Mouse (Mus musculus): ENCODE measurements at regions not wholly inside any gene's neighbourhood (a gene's known extent, or its start where the extent isn't known, plus 50 kb on each side); places are given as distances from the start of the nearest gene placed in this dataset.

- Histone ChIP-seq H3K27me3 (ENCODE audit: insufficient read depth, low read length) (peaks cover 24% of the 10 kb centered on the region), H3K9me3 (replicated peaks) (no peaks in the 10 kb centered on the region), H3K4me1 (ENCODE audit: insufficient read depth, low read depth, low read length) (no peaks in the 10 kb centered on the region), H3K36me3 (replicated peaks) (no peaks in the 10 kb centered on the region), H3K4me3 (ENCODE audit: low read depth, low read length) (no peak overlapping the region)
- TF ChIP-seq CTCF (IDR thresholded peaks at IDR 0.05; ENCODE audit: low read depth, low read length) (no peak), TAL1 (conservative IDR thresholded peaks at IDR 0.05; ENCODE audit: low read depth, low read length) (no peak), GATA2 (IDR thresholded peaks at IDR 0.05; ENCODE audit: borderline replicate concordance, low read depth, low read length) (no peak), POLR2AphosphoS5 (IDR thresholded peaks at IDR 0.05; ENCODE audit: insufficient replicate concordance, low read depth, low read length) (no peak), GATA1 (IDR thresholded peaks at IDR 0.05; ENCODE audit: borderline replicate concordance, low read length) (no peak)
- DNase-seq (ENCODE audit: low spot score) (no peak), ATAC-seq (ENCODE audit: extremely low read depth, insufficient number of reproducible peaks, low FRiP score, poor library complexity, severe bottlenecking) (no peak)
Observed at GRCm38 (mm10) chr10:37247121-37247520, 108.4 kb upstream of the Marcks start.

- Histone ChIP-seq H3K36me3 (replicated peaks) (no peaks in the 10 kb centered on the region), H3K27me3 (ENCODE audit: insufficient read depth, low read length) (0 out of 2 replicates have a peak, but pooled peaks cover 8% of the 10 kb centered on the region), H3K4me1 (ENCODE audit: insufficient read depth, low read depth, low read length) (no peaks in the 10 kb centered on the region), H3K4me3 (ENCODE audit: low read depth, low read length) (no peak overlapping the region), H3K9me3 (replicated peaks) (no peaks in the 10 kb centered on the region)
- ATAC-seq (ENCODE audit: extremely low read depth, insufficient number of reproducible peaks, low FRiP score, poor library complexity, severe bottlenecking) (no peak), DNase-seq (ENCODE audit: low spot score) (no peak)
- TF ChIP-seq GATA2 (IDR thresholded peaks at IDR 0.05; ENCODE audit: borderline replicate concordance, low read depth, low read length) (no peak), CTCF (IDR thresholded peaks at IDR 0.05; ENCODE audit: low read depth, low read length) (no peak), POLR2AphosphoS5 (IDR thresholded peaks at IDR 0.05; ENCODE audit: insufficient replicate concordance, low read depth, low read length) (no peak), TAL1 (conservative IDR thresholded peaks at IDR 0.05; ENCODE audit: low read depth, low read length) (no peak), GATA1 (IDR thresholded peaks at IDR 0.05; ENCODE audit: borderline replicate concordance, low read length) (no peak)
Observed at GRCm38 (mm10) chr10:37243136-37243535, 104.4 kb upstream of the Marcks start.

DNA sequence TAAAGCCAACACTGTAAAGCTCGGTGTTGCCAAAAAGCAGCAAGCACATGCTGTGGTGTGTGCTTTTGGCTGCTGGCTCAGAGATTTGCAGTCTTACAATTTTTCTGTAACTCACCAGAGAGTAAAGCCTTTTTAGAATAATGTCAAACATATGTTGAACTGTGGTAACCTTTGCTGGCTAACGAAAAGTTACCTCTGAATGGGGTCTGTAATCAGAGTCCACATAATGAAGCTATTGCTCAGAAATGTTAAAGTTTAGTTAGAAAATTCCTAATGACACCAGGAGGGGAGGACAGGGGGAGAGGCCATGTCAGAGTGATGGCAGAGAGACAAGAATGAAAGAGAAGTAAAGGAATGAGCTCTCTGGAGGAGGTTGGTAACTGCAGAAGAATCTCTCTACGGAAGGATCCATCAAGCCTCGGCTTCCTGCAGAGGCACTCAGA is 103.1 kb upstream of the Marcks start:
- Histone ChIP-seq H3K4me3 (ENCODE audit: low read depth, low read length) (no peak overlapping the region), H3K4me1 (ENCODE audit: insufficient read depth, low read depth, low read length) (no peaks in the 10 kb centered on the region), H3K36me3 (replicated peaks) (no peaks in the 10 kb centered on the region), H3K27me3 (ENCODE audit: insufficient read depth, low read length) (0 out of 2 replicates have a peak, but pooled peaks cover 8% of the 10 kb centered on the region), H3K9me3 (replicated peaks) (no peaks in the 10 kb centered on the region)
- TF ChIP-seq GATA2 (IDR thresholded peaks at IDR 0.05; ENCODE audit: borderline replicate concordance, low read depth, low read length), result no peak
- TF ChIP-seq CTCF (IDR thresholded peaks at IDR 0.05; ENCODE audit: low read depth, low read length), result no peak
- no peak for TF ChIP-seq TAL1 (conservative IDR thresholded peaks at IDR 0.05; ENCODE audit: low read depth, low read length)
- no peak for TF ChIP-seq POLR2AphosphoS5 (IDR thresholded peaks at IDR 0.05; ENCODE audit: insufficient replicate concordance, low read depth, low read length)
- no peak for TF ChIP-seq GATA1 (IDR thresholded peaks at IDR 0.05; ENCODE audit: borderline replicate concordance, low read length)
- no peak for DNase-seq (ENCODE audit: low spot score)
- no peak for ATAC-seq (ENCODE audit: extremely low read depth, insufficient number of reproducible peaks, low FRiP score, poor library complexity, severe bottlenecking)

DNA sequence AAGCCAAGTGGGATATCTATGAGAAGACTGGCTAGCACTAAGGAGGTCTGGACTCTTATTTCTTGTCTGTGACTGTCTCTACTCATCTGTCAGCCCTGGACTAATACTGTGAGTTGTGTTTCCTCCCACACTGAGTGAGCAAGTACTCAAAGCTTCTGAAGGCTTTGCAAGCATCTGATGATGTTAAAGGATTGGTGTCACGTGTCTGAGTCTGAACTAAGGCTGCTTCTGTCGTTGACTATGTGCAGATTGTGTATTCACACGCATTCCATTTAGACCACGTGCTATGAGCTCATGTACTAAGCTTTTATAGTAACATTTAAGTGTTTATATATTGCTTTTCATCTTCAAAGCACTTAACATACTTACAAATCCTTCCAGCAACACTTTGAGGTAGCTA is 101.9 kb upstream of the Marcks start:
- no peak for TF ChIP-seq CTCF (IDR thresholded peaks at IDR 0.05; ENCODE audit: low read depth, low read length)
- no peak for TF ChIP-seq GATA1 (IDR thresholded peaks at IDR 0.05; ENCODE audit: borderline replicate concordance, low read length)
- TF ChIP-seq POLR2AphosphoS5 (IDR thresholded peaks at IDR 0.05; ENCODE audit: insufficient replicate concordance, low read depth, low read length), result no peak
- no peak for TF ChIP-seq TAL1 (conservative IDR thresholded peaks at IDR 0.05; ENCODE audit: low read depth, low read length)
- TF ChIP-seq GATA2 (IDR thresholded peaks at IDR 0.05; ENCODE audit: borderline replicate concordance, low read depth, low read length), result no peak
- Histone ChIP-seq H3K9me3 (replicated peaks) (no peaks in the 10 kb centered on the region), H3K36me3 (replicated peaks) (no peaks in the 10 kb centered on the region), H3K4me1 (ENCODE audit: insufficient read depth, low read depth, low read length) (no peaks in the 10 kb centered on the region; the same call in 1 of the 2 replicates), H3K27me3 (ENCODE audit: insufficient read depth, low read length) (0 out of 2 replicates have a peak, but pooled peaks cover 8% of the 10 kb centered on the region), H3K4me3 (ENCODE audit: low read depth, low read length) (no peak overlapping the region)
- no peak for ATAC-seq (ENCODE audit: extremely low read depth, insufficient number of reproducible peaks, low FRiP score, poor library complexity, severe bottlenecking)
- DNase-seq (ENCODE audit: low spot score), result no peak

- TF ChIP-seq GATA2 (IDR thresholded peaks at IDR 0.05; ENCODE audit: borderline replicate concordance, low read depth, low read length), result no peak
- TF ChIP-seq POLR2AphosphoS5 (IDR thresholded peaks at IDR 0.05; ENCODE audit: insufficient replicate concordance, low read depth, low read length), result no peak
- ATAC-seq (ENCODE audit: extremely low read depth, insufficient number of reproducible peaks, low FRiP score, poor library complexity, severe bottlenecking) (no peak), DNase-seq (ENCODE audit: low spot score) (no peak)
- H3K36me3 ChIP-seq (replicated peaks), result no peaks in the 10 kb centered on the region
- no peaks in the 10 kb centered on the region for H3K9me3 ChIP-seq (replicated peaks)
- 0 out of 2 replicates have a peak, but pooled peaks cover 8% of the 10 kb centered on the region for H3K27me3 ChIP-seq (ENCODE audit: insufficient read depth, low read length)
- no peak overlapping the region for H3K4me3 ChIP-seq (ENCODE audit: low read depth, low read length)
- peaks cover 2% of the 10 kb centered on the region; the same call in 1 of the 2 replicates for H3K4me1 ChIP-seq (ENCODE audit: insufficient read depth, low read depth, low read length)
Observed at GRCm38 (mm10) chr10:37240201-37240600, 101.5 kb upstream of the Marcks start.

DNA sequence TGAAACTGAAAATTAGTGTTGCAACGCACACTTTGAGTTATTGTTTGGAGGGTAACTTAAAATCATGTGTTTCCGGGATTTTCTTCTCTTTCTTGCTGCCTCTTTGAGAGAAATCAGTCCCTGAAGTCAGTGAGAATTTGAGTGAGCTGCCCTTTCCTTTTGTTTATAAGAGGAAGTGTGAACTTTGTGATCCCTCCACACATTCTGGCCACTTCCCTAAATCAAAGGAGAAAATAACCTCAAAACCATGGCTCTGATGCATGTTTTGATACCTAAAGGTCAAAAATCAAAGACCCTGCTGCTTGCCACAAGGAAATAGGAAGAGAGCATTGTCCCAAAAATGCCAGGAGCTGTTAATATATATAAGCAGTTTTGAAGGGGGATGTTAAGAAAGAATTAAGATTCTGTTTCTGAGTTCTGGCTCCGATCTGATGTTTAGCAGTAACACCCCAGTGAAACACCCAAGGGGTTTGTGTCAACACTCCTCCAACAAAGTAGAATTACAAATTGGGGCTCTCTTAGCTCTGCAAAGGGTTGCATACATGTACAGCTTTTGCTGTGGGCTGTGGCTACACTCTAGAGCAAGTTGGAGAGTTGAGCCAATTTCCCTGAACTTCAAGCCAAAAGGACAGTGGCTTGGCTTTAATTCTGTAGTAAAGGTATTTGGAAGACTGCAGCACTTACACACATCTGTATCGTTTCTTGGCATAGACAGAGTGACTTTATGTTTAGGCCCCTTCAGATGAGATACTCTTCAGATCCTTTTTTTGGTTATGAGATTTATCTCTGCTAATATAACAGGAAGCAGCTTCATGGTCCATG is 97.5 kb upstream of the Marcks start:
- Histone ChIP-seq H3K9me3 (replicated peaks) (no peaks in the 10 kb centered on the region), H3K4me1 (ENCODE audit: insufficient read depth, low read depth, low read length) (peaks cover 33% of the 10 kb centered on the region), H3K36me3 (replicated peaks) (no peaks in the 10 kb centered on the region), H3K27me3 (ENCODE audit: insufficient read depth, low read length) (no peaks in the 10 kb centered on the region), H3K4me3 (ENCODE audit: low read depth, low read length) (no peak overlapping the region)
- no peak for TF ChIP-seq POLR2AphosphoS5 (IDR thresholded peaks at IDR 0.05; ENCODE audit: insufficient replicate concordance, low read depth, low read length)
- TF ChIP-seq GATA1 (IDR thresholded peaks at IDR 0.05; ENCODE audit: borderline replicate concordance, low read length), result no peak
- TF ChIP-seq TAL1 (conservative IDR thresholded peaks at IDR 0.05; ENCODE audit: low read depth, low read length), result no peak
- no peak for TF ChIP-seq CTCF (IDR thresholded peaks at IDR 0.05; ENCODE audit: low read depth, low read length)
- no peak for TF ChIP-seq GATA2 (IDR thresholded peaks at IDR 0.05; ENCODE audit: borderline replicate concordance, low read depth, low read length)
- DNase-seq (ENCODE audit: low spot score), result no peak
- no peak for ATAC-seq (ENCODE audit: extremely low read depth, insufficient number of reproducible peaks, low FRiP score, poor library complexity, severe bottlenecking)

All from G1E (cell line).